Mouse (Mus musculus): ENCODE data around the gene Gm21767. TPM values are rescaled to one million over a fixed set of nuclear protein-coding genes. Genes with fewer than 3 reads are reported as not detected.
"Not testable (repeated sequence)": the region's sequence is repeated elsewhere in the genome, so short reads cannot be mapped to it uniquely, and the experiment has no call there.

The Gm21767 gene
- not detected in 2 replicates for polyA plus RNA-seq (2011; ENCODE audit: insufficient read depth, insufficient read length, low read depth, missing spikeins)

DNA sequence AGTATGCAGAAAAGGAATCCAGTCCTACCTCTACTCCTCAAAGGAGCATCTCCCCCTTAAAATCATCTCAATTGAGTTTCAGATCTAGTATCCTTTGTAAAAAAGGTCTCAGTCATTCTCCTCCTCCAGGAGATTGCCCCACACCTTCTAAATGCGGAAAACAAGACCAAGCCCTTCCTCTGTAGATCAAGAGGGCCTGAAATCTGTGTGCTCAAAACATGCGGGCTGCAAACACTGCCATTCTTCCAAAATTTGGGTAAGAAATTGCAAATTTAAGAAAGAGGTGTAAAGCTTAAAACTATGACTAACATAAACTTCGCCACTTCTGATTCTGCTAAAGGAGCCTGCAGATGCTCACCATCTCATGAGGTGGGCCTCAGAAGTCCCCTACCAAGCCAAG is at the start of gene Gm21767:
TSS of gene Gm21767 (plus strand) at position 301 of the 400 bp plus-strand sequence.
- H3K27me3 ChIP-seq (ENCODE audit: control insufficient read depth, insufficient read depth, low read length, poor library complexity, severe bottlenecking); H3K9ac ChIP-seq (ENCODE audit: low read depth, poor library complexity, severe bottlenecking); H3K4me1 ChIP-seq (ENCODE audit: control insufficient read depth, insufficient read depth, low read length); H3K36me3 ChIP-seq (ENCODE audit: control insufficient read depth, insufficient read depth, low read length, poor library complexity, severe bottlenecking); H3K9me3 ChIP-seq (replicated peaks; ENCODE audit: control insufficient read depth, insufficient read depth, low read length, poor library complexity, severe bottlenecking); H3K4me3 ChIP-seq (ENCODE audit: low read depth, low read length); H3K27ac ChIP-seq (ENCODE audit: insufficient read depth, low read length): not testable (repeated sequence)
